Mouse (Mus musculus) limb, embryonic 11.5 days (tissue): ENCODE data around the gene Zscan21. TPM values are rescaled to one million over a fixed set of nuclear protein-coding genes. Genes with fewer than 3 reads are reported as not detected.

Experiments used
- ATAC-seq: fragments of 200-750 bp; cut with Nextera tagmentation; 2 replicates; pipeline ENCODE4 v1.8.0; 2017; ENCODE audit warnings: low read depth; ENCODE audit not compliant: insufficient number of reproducible peaks, low FRiP score, low TSS enrichment
- DNase-seq: peaks from one replicate; pipeline ENCODE4 v3.0.0-alpha.2; 2015; ENCODE audit warnings: low spot score
- H3K27ac ChIP-seq: fragments of 300-500 bp; sonication (generic); replicated peaks from 2 replicates; pipeline ENCODE4 v1.5.1; 2014; ENCODE audit warnings: low read depth, mild to moderate bottlenecking, low read length
- H3K27me3 ChIP-seq: fragments of 300-500 bp; sonication (generic); 2 replicates; pipeline ENCODE4 v1.6.1; 2014; ENCODE audit warnings: mild to moderate bottlenecking, low read length, mixed read lengths; ENCODE audit not compliant: control insufficient read depth, insufficient read depth
- H3K36me3 ChIP-seq: fragments of 300-500 bp; sonication (generic); 2 replicates; pipeline ENCODE4 v1.6.1; 2014; ENCODE audit warnings: mild to moderate bottlenecking, low read length, moderate library complexity, mixed read lengths; ENCODE audit not compliant: control insufficient read depth, insufficient read depth
- H3K4me1 ChIP-seq: fragments of 300-500 bp; sonication (generic); 2 replicates; pipeline ENCODE4 v1.6.1; 2014; ENCODE audit warnings: low read length, mixed read lengths; ENCODE audit not compliant: control insufficient read depth, insufficient read depth
- H3K4me2 ChIP-seq: fragments of 300-500 bp; sonication (generic); 2 replicates; pipeline ENCODE4 v1.6.1; 2014; ENCODE audit warnings: low read depth, mild to moderate bottlenecking, moderate library complexity; ENCODE audit not compliant: severe bottlenecking
- H3K4me3 ChIP-seq: fragments of 300-500 bp; sonication (generic); 2 replicates; pipeline ENCODE4 v1.5.1; 2014; ENCODE audit warnings: low read depth, low read length
- H3K9ac ChIP-seq: fragments of 300-500 bp; sonication (generic); 2 replicates; pipeline ENCODE4 v1.6.1; 2014; ENCODE audit warnings: mild to moderate bottlenecking, low read length
- H3K9me3 ChIP-seq: fragments of 300-500 bp; sonication (generic); 2 replicates; pipeline ENCODE4 v1.6.1; 2016; ENCODE audit warnings: low read length; ENCODE audit not compliant: control insufficient read depth
- WGBS: fragments of 180-500 bp; shearing (Covaris S2); extraction: QIAGEN DNeasy Blood & Tissue Kit; methylation state at CpG from one replicate; pipeline ENCODE4 v1.1.7; 2014; 5-methylcytosine and 5-hydroxymethylcytosine counted together
- polyA plus RNA-seq: library from polyadenylated mRNA; unstranded; fragments of >200 nt; fragmentation: Nextera tagmentation; extraction: Ambion mirVana; gene quantifications from 2 replicates; pipeline ENCODE4 v1.2.1, GENCODE M21; 2014

The Zscan21 gene
- polyA plus RNA-seq, 1 experiment from 2014 or later, result 96.4 TPM

DNA sequence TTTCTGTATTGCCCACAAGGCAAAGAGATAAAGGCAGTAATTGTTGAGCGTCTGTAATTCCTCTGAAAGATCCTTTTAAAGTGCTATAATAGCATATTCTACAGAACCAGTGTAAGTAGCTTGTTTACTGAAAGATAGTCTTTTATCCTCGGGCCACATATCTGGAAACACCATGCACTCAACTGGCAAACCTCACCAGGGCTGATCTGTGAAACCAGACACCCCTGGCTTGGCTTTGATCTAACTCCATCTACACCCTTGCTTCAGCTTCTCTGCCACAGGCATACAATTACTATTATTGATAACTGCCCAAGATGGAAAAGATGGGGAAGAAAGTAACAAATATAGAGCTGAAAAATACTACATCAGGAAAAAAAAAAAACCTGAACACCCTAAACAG lies 32.2 kb upstream of the Zscan21 start:
- peak overlapping the region; percentile 39 for H3K4me2 ChIP-seq
- no peaks in the 10 kb centered on the region; the same call in 1 of the 2 replicates for H3K36me3 ChIP-seq
- no peaks in the 10 kb centered on the region for H3K9me3 ChIP-seq
- no peaks in the 10 kb centered on the region for H3K4me1 ChIP-seq
- DNase-seq (peak; percentile 21), ATAC-seq (no peak)
- H3K4me3 ChIP-seq, result peak overlapping the region; percentile 93
- H3K9ac ChIP-seq, result no peak overlapping the region
- H3K27me3 ChIP-seq, result no peaks in the 10 kb centered on the region
- H3K27ac ChIP-seq, result no peak overlapping the region
- WGBS, result 23% methylated on average over 2 of the region's 2 CpGs

DNA sequence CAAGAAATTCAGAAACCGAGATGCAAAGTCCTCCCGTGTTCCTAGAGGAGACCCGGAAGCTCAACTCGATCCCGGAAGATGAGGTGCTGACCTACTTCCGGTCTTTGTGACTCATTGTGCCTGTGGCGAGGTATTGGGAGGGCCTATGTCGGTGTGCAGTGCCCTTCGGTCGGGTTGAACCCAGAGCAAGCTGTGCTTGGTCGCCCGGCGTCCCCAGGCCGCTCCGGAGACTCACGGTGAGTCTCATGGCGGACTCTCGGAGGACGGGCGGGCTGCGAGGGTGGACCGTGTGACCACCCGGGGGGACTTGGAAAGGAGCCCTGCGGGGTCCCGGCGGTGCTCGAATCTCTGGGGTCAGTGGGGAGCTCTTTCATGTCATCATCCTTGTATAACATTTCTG lies 31.7 kb upstream of the Zscan21 start, which contains the start of gene Zkscan1:
Gene Zkscan1, plus strand, starts transcription at position 89 of the 400 bp plus-strand sequence.
- Histone ChIP-seq H3K9ac (peak within 1 kb of the TSS; percentile 99), H3K4me1 (no peaks in the 10 kb centered on the region), H3K9me3 (no peaks in the 10 kb centered on the region), H3K4me2 (peak within 1 kb of the TSS; percentile 65), H3K27ac (peak within 1 kb of the TSS; percentile 69), H3K4me3 (peak within 1 kb of the TSS; percentile 93), H3K36me3 (no peaks in the 10 kb centered on the region; the same call in 1 of the 2 replicates), H3K27me3 (no peaks in the 10 kb centered on the region)
- peak; percentile 87 for DNase-seq
- whole genome bisulfite sequencing, result under 1% methylated on average over 27 of the region's 27 CpGs
- ATAC-seq, result peak; percentile 92

DNA sequence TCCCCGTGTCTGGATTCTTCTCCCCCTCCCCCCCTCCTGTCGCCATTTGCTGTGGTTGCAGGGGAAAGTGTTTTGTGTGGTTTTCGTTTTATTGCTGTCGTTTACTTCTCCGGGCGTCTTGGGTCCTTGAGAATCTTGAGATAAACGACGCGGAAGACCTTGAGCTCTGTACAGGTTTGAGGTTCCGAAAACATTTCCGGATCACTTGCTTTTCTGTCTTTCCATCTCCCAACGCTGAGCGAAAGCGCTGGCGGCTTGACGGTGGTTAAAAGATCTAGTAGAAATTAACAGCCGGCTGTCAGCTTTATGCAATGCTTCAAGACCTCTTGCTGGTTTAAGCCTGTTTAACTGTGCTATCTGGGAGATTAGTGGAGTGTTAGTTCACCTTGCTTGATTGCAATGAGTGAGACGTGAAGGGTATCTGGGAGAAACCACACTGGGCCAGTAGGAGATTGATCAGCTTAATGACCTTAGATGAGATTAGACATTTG lies 31.2 kb upstream of the Zscan21 start:
- ATAC-seq, result no peak
- H3K4me1 ChIP-seq, result no peaks in the 10 kb centered on the region
- peak overlapping the region; percentile 93 for H3K4me3 ChIP-seq
- DNase-seq, result peak; percentile 38
- H3K9ac ChIP-seq, result peak overlapping the region; percentile 99
- H3K9me3 ChIP-seq, result no peaks in the 10 kb centered on the region
- under 1% methylated on average over 18 of the region's 18 CpGs for WGBS
- no peaks in the 10 kb centered on the region for H3K27me3 ChIP-seq
- H3K27ac ChIP-seq, result peak overlapping the region; percentile 69
- no peaks in the 10 kb centered on the region; the same call in 1 of the 2 replicates for H3K36me3 ChIP-seq
- H3K4me2 ChIP-seq, result peak overlapping the region; percentile 65

DNA sequence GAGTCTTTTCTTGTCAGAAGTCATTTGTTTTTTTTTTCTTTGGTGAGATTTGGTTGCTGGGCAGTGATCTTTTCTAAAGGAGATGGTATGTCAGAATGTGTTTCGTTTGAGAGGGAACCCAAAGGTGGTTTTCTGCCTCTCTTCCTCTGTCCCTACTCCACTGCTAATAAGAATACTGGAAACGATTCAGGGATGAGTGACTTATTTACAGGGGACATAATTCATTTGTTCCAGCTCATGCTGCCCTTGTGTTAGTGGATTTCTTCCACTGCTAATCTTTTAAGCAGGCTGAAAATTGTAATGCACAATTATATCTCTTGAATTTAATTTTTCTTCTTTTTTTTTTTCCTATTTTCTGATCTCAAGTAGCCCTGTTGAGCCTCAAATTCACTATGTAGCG lies 29.9 kb upstream of the Zscan21 start:
- H3K4me3 ChIP-seq, result no peak overlapping the region; the same call in 1 of the 2 replicates
- peak overlapping the region; percentile 65; the same call in 1 of the 2 replicates for H3K4me2 ChIP-seq
- no peak overlapping the region for H3K27ac ChIP-seq
- WGBS, result 92% methylated on average over 3 of the region's 3 CpGs
- H3K4me1 ChIP-seq, result no peaks in the 10 kb centered on the region
- ATAC-seq (no peak), DNase-seq (no peak)
- no peak overlapping the region for H3K9ac ChIP-seq
- no peaks in the 10 kb centered on the region; the same call in 1 of the 2 replicates for H3K36me3 ChIP-seq
- H3K9me3 ChIP-seq, result no peaks in the 10 kb centered on the region
- H3K27me3 ChIP-seq, result no peaks in the 10 kb centered on the region

DNA sequence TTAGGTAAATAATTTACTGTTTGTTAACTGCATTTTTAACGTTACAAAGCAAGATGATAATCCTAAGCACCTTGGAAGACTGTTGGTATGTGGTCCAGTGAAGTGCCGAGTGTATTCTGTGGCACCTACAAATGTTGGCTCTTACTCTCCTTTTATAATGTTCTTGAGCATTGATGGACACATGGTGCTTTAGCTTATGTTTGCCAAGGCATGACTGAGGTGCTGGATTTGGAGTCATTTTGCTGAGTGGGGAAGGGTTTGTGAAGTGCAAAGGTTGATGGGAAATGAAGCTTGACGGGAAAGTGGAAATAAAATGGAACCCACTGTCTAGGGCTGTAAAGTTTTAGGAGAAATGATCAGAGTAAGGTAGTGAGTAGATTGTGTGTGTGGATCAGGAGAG lies 28.3 kb upstream of the Zscan21 start:
- ATAC-seq (no peak), DNase-seq (no peak)
- Histone ChIP-seq H3K27me3 (no peaks in the 10 kb centered on the region), H3K9ac (no peak overlapping the region), H3K4me2 (no peak overlapping the region), H3K9me3 (no peaks in the 10 kb centered on the region), H3K4me3 (no peak overlapping the region), H3K36me3 (peaks cover 6% of the 10 kb centered on the region), H3K4me1 (no peaks in the 10 kb centered on the region), H3K27ac (no peak overlapping the region)
- WGBS, result 91% methylated on average over 3 of the region's 3 CpGs

DNA sequence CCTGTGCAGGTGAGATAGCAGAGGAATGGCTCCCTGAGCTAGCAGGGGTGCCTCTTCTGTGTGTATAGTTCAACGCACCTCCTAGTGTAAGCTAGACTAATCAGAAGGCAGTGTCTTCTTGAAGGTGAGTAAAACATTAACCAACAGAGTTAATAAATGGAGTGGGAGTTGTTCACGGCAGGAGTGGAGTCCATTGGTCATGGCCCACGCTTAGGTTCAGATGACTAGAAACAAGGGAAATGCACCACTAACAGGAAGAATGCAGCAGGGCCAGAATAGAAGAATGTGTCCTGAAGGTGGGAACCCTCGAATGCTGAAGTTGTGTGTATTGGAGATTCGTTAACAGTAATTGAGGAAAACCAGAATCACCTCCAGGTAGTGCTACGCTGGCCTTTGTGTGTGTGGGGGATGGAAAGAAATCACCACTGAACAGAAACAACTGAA lies 27.6 kb upstream of the Zscan21 start:
- no peaks in the 10 kb centered on the region for H3K9me3 ChIP-seq
- no peak overlapping the region for H3K27ac ChIP-seq
- H3K9ac ChIP-seq, result no peak overlapping the region
- no peak overlapping the region for H3K4me2 ChIP-seq
- no peak overlapping the region for H3K4me3 ChIP-seq
- no peaks in the 10 kb centered on the region for H3K4me1 ChIP-seq
- 89% methylated on average over 6 of the region's 6 CpGs for WGBS
- ATAC-seq, result no peak
- DNase-seq, result no peak
- no peaks in the 10 kb centered on the region for H3K27me3 ChIP-seq
- peaks cover 7% of the 10 kb centered on the region for H3K36me3 ChIP-seq

DNA sequence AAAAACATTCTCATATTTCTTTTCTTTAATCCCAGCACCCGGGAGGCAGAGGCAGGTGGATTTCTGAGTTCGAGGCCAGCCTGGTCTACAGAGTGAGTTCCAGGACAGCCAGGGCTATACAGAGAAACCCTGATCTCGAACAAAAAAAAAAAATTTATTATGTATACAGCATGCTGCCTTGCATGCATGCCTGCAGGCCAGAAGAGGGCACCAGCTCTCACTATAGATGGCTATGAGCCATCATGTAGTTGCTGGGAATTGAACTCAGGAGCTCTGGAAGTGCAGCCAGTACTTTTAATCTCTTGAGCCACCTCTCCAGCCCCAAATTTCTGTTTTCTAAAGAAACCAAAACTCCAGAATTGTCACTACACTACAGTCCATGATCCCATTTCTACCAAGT lies 26.4 kb upstream of the Zscan21 start:
- DNase-seq (peak; percentile 23), ATAC-seq (no peak)
- Histone ChIP-seq H3K27me3 (no peaks in the 10 kb centered on the region), H3K4me1 (no peaks in the 10 kb centered on the region), H3K4me3 (no peak overlapping the region), H3K4me2 (no peak overlapping the region), H3K27ac (no peak overlapping the region), H3K9ac (no peak overlapping the region), H3K36me3 (peaks cover 9% of the 10 kb centered on the region), H3K9me3 (no peaks in the 10 kb centered on the region)
- 82% methylated on average over 3 of the region's 3 CpGs for WGBS

DNA sequence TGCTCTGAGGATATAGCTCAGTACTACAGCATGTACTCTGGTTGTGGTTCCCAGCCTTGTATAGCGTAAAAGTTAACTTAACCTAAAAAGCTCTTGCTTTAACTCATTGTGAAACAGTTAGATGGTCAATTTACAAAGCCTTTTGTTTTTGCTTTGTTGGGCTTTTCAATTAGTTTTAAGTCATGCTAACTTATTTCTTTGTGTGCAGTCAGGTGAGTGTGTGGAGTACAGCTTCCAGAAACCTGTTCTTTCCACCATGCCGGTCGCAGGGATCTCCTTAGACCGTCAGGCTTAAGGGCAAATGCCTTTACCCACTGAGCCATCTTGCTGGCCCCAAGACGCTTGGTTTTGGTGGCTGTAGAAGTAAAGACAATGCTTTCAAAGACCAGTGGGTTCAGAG lies 26.0 kb upstream of the Zscan21 start:
- DNase-seq, result no peak
- Histone ChIP-seq H3K27me3 (no peaks in the 10 kb centered on the region), H3K9ac (no peak overlapping the region), H3K4me1 (no peaks in the 10 kb centered on the region), H3K9me3 (no peaks in the 10 kb centered on the region), H3K36me3 (peaks cover 9% of the 10 kb centered on the region), H3K27ac (no peak overlapping the region), H3K4me3 (no peak overlapping the region), H3K4me2 (no peak overlapping the region)
- ATAC-seq, result no peak
- WGBS, result 95% methylated on average over 5 of the region's 5 CpGs

DNA sequence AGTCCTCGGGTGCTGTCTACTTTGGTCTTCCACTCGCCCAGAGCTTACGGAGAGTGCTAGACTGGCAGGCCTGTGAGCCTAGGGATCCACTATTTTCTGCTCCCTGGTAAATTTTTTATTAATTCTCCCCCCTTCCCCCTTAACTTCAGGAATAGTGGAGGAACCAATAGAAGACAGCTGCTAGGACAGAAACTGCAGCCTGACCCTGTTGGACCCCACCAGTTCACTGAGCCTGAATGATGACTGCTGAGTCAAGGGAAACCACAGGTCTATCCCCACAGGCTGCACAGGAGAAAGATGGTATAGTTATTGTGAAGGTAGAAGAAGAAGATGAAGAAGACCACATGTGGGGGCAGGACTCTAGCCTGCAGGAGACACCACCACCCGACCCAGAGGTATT lies 23.9 kb upstream of the Zscan21 start:
- DNase-seq (no peak), ATAC-seq (no peak)
- no peak overlapping the region for H3K4me2 ChIP-seq
- no peaks in the 10 kb centered on the region for H3K9me3 ChIP-seq
- H3K36me3 ChIP-seq, result peaks cover 18% of the 10 kb centered on the region
- H3K27me3 ChIP-seq, result no peaks in the 10 kb centered on the region
- H3K27ac ChIP-seq, result no peak overlapping the region
- 94% methylated on average over 4 of the region's 4 CpGs for WGBS
- no peaks in the 10 kb centered on the region for H3K4me1 ChIP-seq
- no peak overlapping the region for H3K9ac ChIP-seq
- H3K4me3 ChIP-seq, result no peak overlapping the region
